Mouse (Mus musculus): ENCODE results near the gene Fbxo31. TPM values are rescaled to one million over a fixed set of nuclear protein-coding genes. Genes with fewer than 3 reads are reported as not detected.

Fbxo31 gene
- polyA plus RNA-seq, 1 experiment from 2014 or later: 32.4 TPM

DNA sequence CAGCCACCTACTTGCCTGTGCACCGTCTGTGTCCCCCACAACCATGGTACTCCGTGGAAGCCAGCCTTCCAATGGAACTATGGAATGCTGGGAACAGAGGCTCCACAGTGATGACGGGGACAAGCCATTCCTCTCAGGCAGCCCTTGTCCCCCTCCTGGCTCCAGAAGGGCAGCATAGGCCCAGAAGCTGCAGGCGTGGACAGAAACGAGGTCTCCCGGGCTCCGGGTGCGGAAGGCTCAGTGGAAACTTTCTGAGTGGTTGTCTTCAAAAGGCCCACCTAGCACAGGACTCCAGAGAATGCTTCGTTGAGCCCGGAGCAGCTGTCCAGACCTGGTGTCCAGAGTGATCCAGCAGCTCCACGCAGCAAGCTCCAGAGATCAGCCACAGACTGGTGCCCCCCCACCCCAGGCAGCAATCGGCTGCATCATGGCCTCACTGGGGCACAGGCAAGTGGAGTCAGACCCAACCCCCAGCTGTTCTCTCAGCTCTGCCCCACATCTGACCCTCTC lies 34.3 kb downstream of the Fbxo31 start, which contains the start of gene 1700018B08Rik:
1700018B08Rik (minus strand) TSS at position 45 of the 510 bp plus-strand sequence.
- H3K36me3 ChIP-seq: peaks cover 2% of the 10 kb centered on the region; the same call in 1 of the 2 replicates
- H3K4me3 ChIP-seq: no peak within 1 kb of the TSS
- no peak within 1 kb of the TSS for H3K4me2 ChIP-seq (replicated peaks)
- no peaks in the 10 kb centered on the region for H3K9me3 ChIP-seq
- H3K9ac ChIP-seq (replicated peaks): no peak within 1 kb of the TSS
- no peaks in the 10 kb centered on the region for H3K4me1 ChIP-seq
- WGBS: 86% methylated on average over 12 of the region's 12 CpGs
- H3K27ac ChIP-seq (replicated peaks): no peak within 1 kb of the TSS
- 0 out of 2 replicates have a peak, but pooled peaks cover 3% of the 10 kb centered on the region for H3K27me3 ChIP-seq
- no peak for ATAC-seq (replicated peaks)

DNA sequence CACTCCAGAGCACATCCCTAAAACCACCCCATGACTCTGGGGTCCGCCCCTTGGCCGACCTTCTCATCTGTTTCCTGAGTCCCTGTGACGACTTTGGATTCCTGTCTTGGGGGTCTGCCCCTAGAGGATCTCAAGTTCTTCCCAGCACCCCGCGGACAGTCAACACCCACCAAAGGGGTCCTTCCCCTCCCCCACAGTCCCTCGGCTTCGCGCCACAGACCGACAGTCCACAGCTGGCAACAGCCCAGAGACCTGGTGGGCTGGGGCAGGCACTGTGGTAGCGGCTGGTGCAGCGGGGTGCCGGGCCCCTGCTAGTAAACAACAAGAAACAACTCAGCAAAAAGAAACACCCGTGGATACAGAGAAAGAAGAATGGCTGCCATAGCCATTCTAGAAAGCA lies 35.7 kb downstream of the Fbxo31 start:
- Histone ChIP-seq H3K4me3 (no peak overlapping the region), H3K9me3 (no peaks in the 10 kb centered on the region), H3K4me1 (no peaks in the 10 kb centered on the region), H3K9ac (replicated peaks) (no peak overlapping the region), H3K4me2 (replicated peaks) (no peak overlapping the region), H3K36me3 (no peaks in the 10 kb centered on the region), H3K27me3 (0 out of 2 replicates have a peak, but pooled peaks cover 3% of the 10 kb centered on the region), H3K27ac (replicated peaks) (no peak overlapping the region)
- ATAC-seq (replicated peaks): no peak
- WGBS: 68% methylated on average over 13 of the region's 13 CpGs

DNA sequence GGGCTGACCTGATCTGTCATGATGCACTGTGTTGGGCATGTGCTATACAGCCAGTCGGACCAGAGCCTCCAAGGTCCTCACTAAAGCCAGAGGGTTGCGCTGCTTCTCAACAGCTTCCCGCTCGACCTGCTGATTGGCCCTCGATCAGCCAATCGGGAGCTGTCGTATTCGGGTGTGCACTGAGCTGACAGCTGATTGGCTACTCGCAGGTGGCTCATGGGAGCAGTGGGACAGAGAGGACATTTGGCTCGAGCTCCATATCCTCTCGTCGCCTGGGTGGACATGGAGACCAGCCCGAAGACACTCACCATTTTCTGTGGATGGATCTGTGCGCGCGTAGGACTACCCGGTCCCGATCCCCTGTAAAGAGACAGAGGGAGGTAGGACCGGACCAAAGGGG lies 36.7 kb downstream of the Fbxo31 start:
- Histone ChIP-seq H3K27me3 (0 out of 2 replicates have a peak, but pooled peaks cover 3% of the 10 kb centered on the region), H3K9me3 (no peaks in the 10 kb centered on the region), H3K4me3 (no peak overlapping the region), H3K4me1 (no peaks in the 10 kb centered on the region), H3K4me2 (replicated peaks) (no peak overlapping the region), H3K27ac (replicated peaks) (no peak overlapping the region), H3K36me3 (no peaks in the 10 kb centered on the region), H3K9ac (replicated peaks) (no peak overlapping the region)
- WGBS: 86% methylated on average over 19 of the region's 19 CpGs
- no peak for ATAC-seq (replicated peaks)

DNA sequence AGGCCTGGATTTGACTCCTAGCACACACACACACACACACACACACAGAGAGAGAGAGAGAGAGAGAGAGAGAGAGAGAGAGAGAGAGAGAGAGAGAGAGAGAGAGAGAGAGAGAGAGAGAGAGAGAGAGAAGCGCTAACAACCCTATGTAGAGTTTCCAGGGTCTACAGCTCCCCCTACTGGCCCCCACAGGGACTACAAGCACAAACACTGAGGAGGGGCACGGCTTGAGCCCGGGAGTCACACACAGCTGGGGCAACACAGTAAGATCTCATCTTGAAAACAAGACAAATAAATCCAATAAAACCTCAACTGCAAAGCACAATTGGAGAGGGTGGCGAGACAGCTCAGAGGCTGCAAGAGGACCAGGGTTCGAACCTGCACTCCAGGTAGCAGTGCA lies 46.2 kb downstream of the Fbxo31 start:
- no peak overlapping the region for H3K4me3 ChIP-seq
- H3K36me3 ChIP-seq: no peaks in the 10 kb centered on the region
- H3K4me1 ChIP-seq: no peaks in the 10 kb centered on the region
- no peaks in the 10 kb centered on the region for H3K9me3 ChIP-seq
- no peak for ATAC-seq (replicated peaks)
- whole genome bisulfite sequencing: 51% methylated on average over 5 of the region's 5 CpGs
- H3K27ac ChIP-seq (replicated peaks): no peak overlapping the region
- H3K4me2 ChIP-seq (replicated peaks): no peak overlapping the region
- no peaks in the 10 kb centered on the region for H3K27me3 ChIP-seq
- H3K9ac ChIP-seq (replicated peaks): no peak overlapping the region

DNA sequence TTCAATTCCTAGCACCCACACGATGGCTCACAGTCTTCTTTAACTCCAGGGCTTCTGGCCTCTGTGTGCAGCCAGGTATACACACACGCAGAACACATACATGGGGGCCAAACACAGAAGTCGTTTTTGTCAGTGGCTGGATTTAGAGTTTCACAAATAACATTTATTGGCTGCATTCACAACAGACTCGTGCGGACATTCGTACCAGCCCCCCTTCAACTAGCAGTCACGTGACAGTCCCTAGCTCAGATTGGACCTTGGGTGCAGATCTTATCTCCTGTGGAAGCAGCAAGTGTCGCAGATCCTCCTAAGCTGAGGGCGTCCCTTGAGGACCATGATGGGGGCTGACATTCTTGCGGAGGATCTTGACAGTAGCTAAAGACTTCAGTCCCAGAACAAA lies 48.0 kb downstream of the Fbxo31 start:
- WGBS: 85% methylated on average over 10 of the region's 10 CpGs
- H3K9ac ChIP-seq (replicated peaks): no peak overlapping the region

DNA sequence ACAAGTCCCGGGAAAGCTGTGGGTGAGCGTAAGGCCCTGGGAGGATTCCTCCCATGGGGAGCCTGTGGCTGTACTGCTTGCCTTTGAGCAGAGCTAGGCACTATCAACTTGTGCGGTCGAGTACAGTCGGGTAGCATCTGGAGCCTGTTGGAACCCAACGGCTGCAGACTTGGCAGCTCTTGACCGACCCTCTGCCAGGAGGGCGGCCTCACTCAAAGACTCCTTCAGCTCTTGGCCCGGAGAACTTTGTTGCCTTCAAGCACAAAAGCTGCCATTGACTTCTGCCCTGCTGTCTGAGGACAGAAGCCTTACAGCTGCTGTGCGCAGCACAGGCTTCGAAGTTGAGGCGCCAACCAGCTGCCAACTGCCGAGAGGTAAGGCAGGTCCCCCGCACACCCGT lies 49.8 kb downstream of the Fbxo31 start:
- no peak overlapping the region for H3K27ac ChIP-seq (replicated peaks)
- no peak overlapping the region for H3K4me3 ChIP-seq
- no peaks in the 10 kb centered on the region for H3K36me3 ChIP-seq
- 85% methylated on average over 15 of the region's 15 CpGs for WGBS
- H3K27me3 ChIP-seq: no peaks in the 10 kb centered on the region
- no peaks in the 10 kb centered on the region for H3K4me1 ChIP-seq
- H3K4me2 ChIP-seq (replicated peaks): no peak overlapping the region
- no peak overlapping the region for H3K9ac ChIP-seq (replicated peaks)
- no peak for ATAC-seq (replicated peaks)
- no peaks in the 10 kb centered on the region for H3K9me3 ChIP-seq

More for the DNA sequence above, 48.0 kb downstream of the Fbxo31 start:
- ATAC-seq (replicated peaks): no peak
- Histone ChIP-seq H3K4me1 (no peaks in the 10 kb centered on the region), H3K9me3 (no peaks in the 10 kb centered on the region), H3K4me3 (no peak overlapping the region), H3K27me3 (no peaks in the 10 kb centered on the region), H3K36me3 (no peaks in the 10 kb centered on the region), H3K27ac (replicated peaks) (no peak overlapping the region), H3K4me2 (replicated peaks) (no peak overlapping the region)

DNA sequence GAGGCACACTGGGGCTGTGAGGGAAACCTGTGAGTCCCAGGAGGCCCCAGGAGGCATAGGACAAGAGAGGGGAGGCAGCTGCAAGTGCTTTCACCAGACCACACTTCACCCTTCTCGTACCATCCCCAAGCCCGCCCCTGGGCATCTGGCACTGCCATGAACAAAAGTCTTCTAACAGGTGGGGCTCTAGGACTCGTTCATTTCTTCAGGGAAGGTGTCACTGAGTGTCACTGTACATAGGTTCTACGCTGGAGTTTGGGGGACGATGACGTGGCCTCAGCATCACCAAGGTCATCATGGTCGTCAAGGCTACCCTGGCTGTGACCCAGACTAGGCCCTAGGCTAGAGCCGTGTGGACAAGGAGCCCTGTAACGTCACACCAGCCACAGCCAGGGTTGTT lies 50.9 kb downstream of the Fbxo31 start:
- H3K36me3 ChIP-seq: no peaks in the 10 kb centered on the region
- ATAC-seq (replicated peaks): no peak
- H3K9me3 ChIP-seq: no peaks in the 10 kb centered on the region
- H3K4me2 ChIP-seq (replicated peaks): no peak overlapping the region
- H3K4me3 ChIP-seq: no peak overlapping the region
- no peak overlapping the region for H3K27ac ChIP-seq (replicated peaks)
- no peaks in the 10 kb centered on the region for H3K4me1 ChIP-seq
- no peak overlapping the region for H3K9ac ChIP-seq (replicated peaks)
- 88% methylated on average over 9 of the region's 9 CpGs for WGBS
- no peaks in the 10 kb centered on the region for H3K27me3 ChIP-seq

DNA sequence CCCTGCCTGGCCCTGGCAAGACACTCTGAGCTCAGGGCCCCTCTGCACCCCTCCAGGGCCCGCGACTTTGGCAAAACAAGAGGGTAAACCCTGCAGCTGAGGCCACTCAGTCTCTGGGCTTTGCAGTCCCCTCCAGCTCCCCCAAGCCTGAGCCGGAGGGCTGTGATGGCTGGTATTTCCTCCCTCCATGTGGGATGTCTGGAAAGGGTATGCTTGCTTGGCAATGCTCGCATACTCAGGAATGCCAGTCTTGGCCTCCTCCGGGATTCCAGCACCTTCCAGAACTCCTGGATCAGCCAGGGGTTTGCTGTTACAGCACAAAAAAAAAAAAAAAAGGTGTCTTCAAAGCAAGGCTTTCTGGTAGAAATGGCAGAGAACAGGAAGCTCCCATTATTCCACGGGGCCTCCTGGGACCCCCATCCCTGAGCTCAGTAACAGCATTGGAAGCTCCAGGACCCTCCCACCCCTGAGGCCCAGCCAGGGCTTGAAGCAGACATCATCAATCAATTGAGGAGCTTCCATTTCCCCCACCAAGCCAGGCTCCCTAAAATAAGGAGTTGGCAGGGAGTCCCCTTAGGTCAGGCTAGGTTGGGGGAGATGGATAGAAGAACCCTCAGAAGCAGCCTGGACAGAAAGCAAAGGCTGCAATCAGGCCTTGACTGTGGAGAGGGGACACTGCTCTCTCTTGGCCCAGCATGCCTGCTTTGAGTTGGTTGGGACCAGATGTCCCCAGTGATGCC lies 51.6 kb downstream of the Fbxo31 start:
- Histone ChIP-seq H3K27me3 (no peaks in the 10 kb centered on the region), H3K9me3 (no peaks in the 10 kb centered on the region), H3K4me1 (no peaks in the 10 kb centered on the region), H3K36me3 (no peaks in the 10 kb centered on the region), H3K4me2 (replicated peaks) (no peak overlapping the region), H3K4me3 (no peak overlapping the region), H3K27ac (replicated peaks) (no peak overlapping the region), H3K9ac (replicated peaks) (no peak overlapping the region)
- WGBS: 77% methylated on average over 6 of the region's 6 CpGs
- no peak for ATAC-seq (replicated peaks)

DNA sequence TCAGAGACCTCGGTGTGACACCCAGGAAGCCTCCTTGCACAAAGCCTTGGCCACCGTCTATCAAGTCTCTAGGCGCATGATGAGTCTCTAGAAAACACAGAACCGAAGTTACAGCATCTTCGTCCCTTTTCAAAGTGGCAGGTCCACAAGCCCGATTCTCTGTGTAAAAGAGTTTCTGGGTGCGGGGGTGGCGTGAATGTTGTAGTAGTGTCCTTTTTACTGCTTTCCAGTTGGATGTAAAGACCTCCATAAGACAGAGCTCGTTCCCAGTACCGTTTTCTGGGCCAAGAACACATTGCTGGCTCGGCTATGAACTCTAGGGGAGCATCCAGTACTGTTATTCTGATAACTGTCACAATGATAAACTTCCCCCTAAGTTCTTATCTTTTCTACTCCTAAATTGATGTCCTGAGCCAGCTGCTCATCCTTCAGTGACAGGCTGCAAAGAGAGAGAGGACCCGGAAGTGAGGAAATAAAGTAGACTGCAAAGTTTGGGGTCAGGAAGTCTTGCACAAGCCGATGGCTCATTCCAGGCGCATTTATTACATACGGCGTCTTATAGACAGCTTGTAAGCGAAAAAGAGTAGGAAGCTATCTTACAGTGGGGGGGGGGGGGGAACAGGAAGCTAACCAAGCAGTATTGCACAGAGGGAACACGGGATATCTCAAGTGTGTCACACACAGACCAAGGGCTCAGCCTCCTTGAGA lies 53.3 kb downstream of the Fbxo31 start:
- Histone ChIP-seq H3K36me3 (no peaks in the 10 kb centered on the region), H3K4me3 (no peak overlapping the region), H3K9ac (replicated peaks) (no peak overlapping the region), H3K9me3 (no peaks in the 10 kb centered on the region), H3K4me2 (replicated peaks) (no peak overlapping the region), H3K27me3 (no peaks in the 10 kb centered on the region), H3K4me1 (no peaks in the 10 kb centered on the region), H3K27ac (replicated peaks) (no peak overlapping the region)
- ATAC-seq (replicated peaks): no peak
- 86% methylated on average over 18 of the region's 18 CpGs for WGBS

DNA sequence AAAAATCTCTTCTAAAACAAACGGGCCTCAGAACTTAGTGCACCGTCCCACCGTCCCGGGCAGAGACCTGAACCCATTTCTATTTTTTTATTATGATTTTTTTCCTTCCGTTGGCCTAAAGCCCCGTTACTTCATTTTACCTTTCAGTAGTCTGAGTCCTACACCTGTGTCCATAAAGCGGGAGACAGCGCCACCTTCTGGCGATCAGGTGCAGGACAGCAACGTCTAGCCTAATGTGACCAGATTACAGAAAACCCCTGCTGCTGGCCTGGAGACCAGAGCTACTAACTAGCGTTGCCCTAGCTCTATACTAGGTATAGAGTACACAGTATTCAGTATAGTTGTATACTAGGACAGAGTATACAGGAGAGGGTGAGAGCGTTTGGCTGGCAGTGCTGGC lies 65.2 kb downstream of the Fbxo31 start:
- WGBS: 9% methylated on average over 12 of the region's 12 CpGs
- H3K9ac ChIP-seq (replicated peaks): no peak overlapping the region
- ATAC-seq (replicated peaks): peak; percentile 72
- no peak overlapping the region for H3K4me2 ChIP-seq (replicated peaks)
- H3K9me3 ChIP-seq: no peaks in the 10 kb centered on the region
- H3K4me3 ChIP-seq: no peak overlapping the region
- no peak overlapping the region for H3K27ac ChIP-seq (replicated peaks)
- peaks cover 11% of the 10 kb centered on the region; the same call in 1 of the 2 replicates for H3K27me3 ChIP-seq
- H3K36me3 ChIP-seq: no peaks in the 10 kb centered on the region
- no peaks in the 10 kb centered on the region for H3K4me1 ChIP-seq

DNA sequence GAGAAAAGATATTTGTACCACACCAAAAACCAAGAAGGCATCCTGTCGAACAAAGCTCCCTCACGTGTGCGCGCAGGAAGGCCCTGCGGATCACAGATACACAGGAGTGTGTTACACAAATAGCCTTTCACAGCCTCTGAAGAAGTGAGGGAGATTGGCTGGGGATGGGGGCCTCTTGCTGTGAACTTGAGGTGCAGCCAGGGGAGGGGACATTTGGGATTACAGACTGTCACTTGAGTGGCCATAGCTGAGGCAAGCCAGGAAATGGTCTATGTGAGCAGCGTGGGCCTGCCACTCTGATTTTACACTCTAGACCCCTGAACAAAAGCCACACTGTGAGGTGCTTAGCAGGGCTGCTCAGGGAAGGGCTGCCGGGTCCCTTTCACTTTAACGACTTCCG lies 66.9 kb downstream of the Fbxo31 start:
- H3K27ac ChIP-seq (replicated peaks): no peak overlapping the region
- H3K4me1 ChIP-seq: no peaks in the 10 kb centered on the region
- 48% methylated on average over 9 of the region's 9 CpGs for WGBS
- peaks cover 11% of the 10 kb centered on the region; the same call in 1 of the 2 replicates for H3K27me3 ChIP-seq
- H3K4me2 ChIP-seq (replicated peaks): no peak overlapping the region
- no peak overlapping the region for H3K9ac ChIP-seq (replicated peaks)
- H3K36me3 ChIP-seq: no peaks in the 10 kb centered on the region
- no peak for ATAC-seq (replicated peaks)
- no peak overlapping the region for H3K4me3 ChIP-seq
- H3K9me3 ChIP-seq: no peaks in the 10 kb centered on the region

Measured in forebrain, embryonic 15.5 days (tissue).